Mouse (Mus musculus) brown adipose tissue, adult 24 weeks (tissue): Measurements from ENCODE around the gene Nanos2. TPM values are rescaled to one million over a fixed set of nuclear protein-coding genes. Genes with fewer than 3 reads are reported as not detected.

ENCODE experiments used
- H3K27ac ChIP-seq: fragments of 200-500 bp; replicated peaks from 2 replicates; pipeline ENCODE4 v1.5.1; 2012; ENCODE audit warnings: low read depth, mild to moderate bottlenecking, low read length
- H3K4me1 ChIP-seq: fragments of 200-500 bp; 2 replicates; pipeline ENCODE4 v1.6.1; 2012; ENCODE audit warnings: low read length, mixed read lengths; ENCODE audit not compliant: control insufficient read depth, insufficient read depth, insufficient read length
- H3K4me3 ChIP-seq: fragments of 200-500 bp; 2 replicates; pipeline ENCODE4 v1.5.1; 2012; ENCODE audit warnings: low read depth, mild to moderate bottlenecking, low read length, moderate library complexity; ENCODE audit not compliant: insufficient read depth
- polyA plus RNA-seq: library from polyadenylated mRNA; stranded (reverse); fragments of >200 nt; gene quantifications from 2 replicates; pipeline ENCODE4 v1.2.4, GENCODE M21; 2012; ENCODE audit not compliant: missing spikeins, insufficient read depth, insufficient read length

The Nanos2 gene
- polyA plus RNA-seq: not detected in 2 replicates

DNA sequence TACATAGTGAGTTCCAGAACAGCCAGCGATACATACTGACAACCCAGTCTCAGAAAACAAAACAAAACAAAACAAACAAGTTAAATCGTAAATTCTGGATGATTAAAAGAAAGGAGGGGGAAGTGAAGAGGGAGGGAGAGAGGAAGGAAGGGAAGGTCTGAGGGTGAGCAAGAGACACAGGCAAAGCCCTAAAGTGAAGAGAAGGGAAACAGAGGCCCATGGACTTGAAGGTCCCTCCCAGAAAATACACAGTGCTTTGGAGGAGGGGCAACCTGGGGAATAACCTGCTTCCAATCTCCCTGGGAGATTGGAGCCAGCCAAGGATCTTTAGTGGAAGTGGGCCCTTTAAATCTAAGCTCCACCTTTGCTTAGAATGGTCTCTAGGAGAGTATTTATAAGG, at the start of gene Nanos2:
Nanos2 (plus strand) TSS at position 301 of the 400 bp plus-strand sequence.
- peaks cover 5% of the 10 kb centered on the region; the same call in 1 of the 2 replicates for H3K4me1 ChIP-seq
- no peak within 1 kb of the TSS for H3K4me3 ChIP-seq
- H3K27ac ChIP-seq: no peak within 1 kb of the TSS

- H3K4me3 ChIP-seq: no peak overlapping the region
- H3K4me1 ChIP-seq: peaks cover 32% of the 10 kb centered on the region
- peak overlapping the region; percentile 58 for H3K27ac ChIP-seq
These were observed 44.8 kb upstream of the Nanos2 start for GRCm38 (mm10) chr7:18942376-18942775.

DNA sequence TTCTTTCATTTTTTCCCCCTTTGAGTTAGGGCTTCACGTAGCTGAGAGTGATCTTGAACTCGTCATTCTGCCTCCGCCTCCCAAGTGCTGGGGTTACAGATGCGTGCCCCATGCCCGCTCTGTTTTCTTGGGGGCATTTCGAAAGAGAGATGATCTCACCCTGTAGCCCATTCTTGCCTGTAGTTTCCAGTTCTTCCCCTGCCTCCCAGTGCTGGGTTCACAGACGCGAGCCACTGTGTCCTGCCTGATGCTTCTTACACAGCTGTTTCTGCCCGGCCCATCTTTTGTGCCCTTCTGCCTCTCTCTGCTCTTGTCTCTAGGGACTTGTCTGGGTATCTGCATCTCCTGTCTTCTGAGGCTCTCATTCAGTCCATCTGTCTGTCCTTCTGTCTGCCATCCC, 44.4 kb upstream of the Nanos2 start:
- peaks cover 35% of the 10 kb centered on the region for H3K4me1 ChIP-seq
- no peak overlapping the region for H3K4me3 ChIP-seq
- H3K27ac ChIP-seq: peak overlapping the region; percentile 63

DNA sequence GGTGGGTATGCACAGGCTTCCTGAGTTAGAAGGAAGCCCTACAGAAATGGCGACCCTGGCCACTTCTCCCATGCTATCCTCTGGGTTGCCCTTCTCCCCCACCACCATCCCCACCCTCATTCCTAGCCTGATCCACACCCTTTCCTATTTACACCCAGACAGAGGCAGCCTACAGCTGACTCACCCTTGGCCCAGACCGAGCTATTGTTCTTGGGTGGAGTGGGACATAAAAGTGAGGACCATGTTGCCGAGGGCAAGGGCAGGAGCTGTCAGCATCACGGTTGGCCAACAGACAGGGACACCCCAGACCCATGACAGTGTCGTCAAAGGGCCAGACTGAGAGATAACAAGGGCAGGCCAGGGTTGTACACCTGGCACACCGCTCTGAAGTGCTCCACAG, 39.0 kb upstream of the Nanos2 start:
- H3K4me1 ChIP-seq: peaks cover 24% of the 10 kb centered on the region
- no peak overlapping the region for H3K4me3 ChIP-seq
- peak overlapping the region; percentile 99 for H3K27ac ChIP-seq

DNA sequence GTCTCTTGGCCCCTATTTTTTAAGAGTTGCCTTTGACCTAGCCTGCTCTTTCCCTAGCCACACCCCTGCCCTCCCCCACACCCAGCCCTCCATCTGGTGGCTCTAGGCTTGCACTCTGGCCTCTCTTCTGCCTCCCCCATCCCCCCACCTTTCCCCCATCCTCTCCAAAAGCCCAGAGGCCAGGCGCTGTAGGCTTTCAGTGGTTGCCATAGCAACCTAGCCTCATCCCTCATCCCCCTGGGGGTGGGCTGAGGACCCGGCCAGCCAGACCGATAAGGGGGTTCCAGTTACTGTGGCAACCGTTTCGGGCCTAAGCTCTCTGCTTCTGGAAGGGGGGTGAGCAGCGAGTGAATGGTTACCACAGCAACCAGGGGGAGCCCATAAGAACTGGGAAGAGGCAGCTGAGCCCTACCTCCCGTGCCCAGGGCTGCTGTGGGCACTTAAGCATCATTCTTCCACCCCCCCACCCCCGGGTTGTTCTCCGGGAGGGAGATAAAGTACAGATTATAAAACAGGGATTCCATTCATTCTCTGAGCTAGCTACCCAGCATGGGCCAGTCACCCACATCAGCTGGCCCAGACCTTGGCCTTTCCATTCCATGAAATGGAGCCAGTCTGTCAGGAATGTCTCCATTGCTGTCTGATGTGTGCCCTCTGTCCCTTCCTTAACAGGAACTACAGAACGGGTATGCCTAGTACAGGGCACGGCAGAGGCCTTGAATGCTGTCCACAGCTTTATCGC, 37.2 kb upstream of the Nanos2 start:
- Histone ChIP-seq H3K27ac (peak overlapping the region; percentile 93), H3K4me1 (peaks cover 24% of the 10 kb centered on the region), H3K4me3 (no peak overlapping the region)

DNA sequence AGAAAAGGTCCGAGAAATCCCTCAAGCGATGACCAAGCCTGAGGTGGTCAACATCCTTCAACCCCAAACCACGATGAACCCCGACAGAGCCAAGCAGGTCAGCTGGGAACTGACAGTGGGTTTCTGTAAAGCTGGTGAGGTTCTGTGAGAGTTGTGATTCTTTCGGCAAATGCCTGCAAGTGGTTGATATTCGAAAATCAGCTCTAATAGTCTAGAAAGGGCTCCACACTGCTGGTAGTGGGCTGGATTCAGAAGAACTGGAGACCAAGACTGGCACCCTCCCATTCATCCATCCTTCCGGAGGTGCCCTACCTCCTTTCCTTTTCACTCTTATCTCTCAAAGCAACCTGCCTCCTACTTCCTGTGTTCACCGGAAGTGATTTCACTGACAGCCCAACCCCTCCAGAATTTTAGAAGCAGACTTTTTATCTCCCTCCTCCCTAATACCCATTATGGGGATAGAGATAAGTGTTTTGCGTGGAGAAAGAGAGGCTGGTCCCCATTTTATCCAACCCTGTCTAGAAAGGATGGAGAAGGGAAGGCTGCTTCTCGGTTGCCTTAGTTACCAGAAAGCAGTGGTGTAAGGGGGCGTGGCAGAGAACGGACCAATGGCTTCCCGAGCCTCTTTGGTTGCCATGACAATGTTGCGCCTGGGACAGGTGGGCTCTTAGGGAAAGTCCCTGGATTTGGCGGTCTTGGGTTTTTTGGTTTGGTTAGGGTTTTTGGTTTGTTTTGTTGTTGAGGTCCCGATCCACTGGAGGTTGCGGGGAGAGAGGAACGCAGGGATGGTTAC, 36.5 kb upstream of the Nanos2 start:
- peaks cover 24% of the 10 kb centered on the region for H3K4me1 ChIP-seq
- H3K27ac ChIP-seq: peak overlapping the region; percentile 71
- H3K4me3 ChIP-seq: no peak overlapping the region

DNA sequence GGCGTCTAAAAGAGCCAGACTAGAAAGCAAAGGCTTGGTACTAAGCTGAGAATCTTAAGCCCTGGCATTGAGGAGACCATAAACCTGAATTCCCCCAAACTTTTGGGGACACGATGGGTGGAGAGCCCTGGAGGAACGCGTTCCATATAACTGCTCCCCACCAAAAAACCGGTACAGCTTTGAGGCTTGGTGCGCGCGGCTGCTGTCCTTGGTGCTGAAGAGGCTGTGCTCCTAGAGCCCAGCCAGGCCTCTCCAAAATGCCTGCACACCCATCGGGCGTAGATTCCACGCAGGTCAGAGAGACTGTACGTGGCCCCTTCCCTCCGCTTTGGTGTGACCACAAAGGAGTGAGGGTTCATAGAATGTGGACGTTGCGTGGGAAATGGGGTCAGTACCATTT, 35.8 kb upstream of the Nanos2 start:
- Histone ChIP-seq H3K27ac (peak overlapping the region; percentile 71; the same call in 1 of the 2 replicates), H3K4me1 (peaks cover 24% of the 10 kb centered on the region), H3K4me3 (no peak overlapping the region)

GRCm38 (mm10) chr7:18957569-18958383, 29.4 kb upstream of the Nanos2 start:
- Histone ChIP-seq H3K4me1 (peaks cover 12% of the 10 kb centered on the region), H3K27ac (peak overlapping the region; percentile 99), H3K4me3 (peak overlapping the region; percentile 80)

DNA sequence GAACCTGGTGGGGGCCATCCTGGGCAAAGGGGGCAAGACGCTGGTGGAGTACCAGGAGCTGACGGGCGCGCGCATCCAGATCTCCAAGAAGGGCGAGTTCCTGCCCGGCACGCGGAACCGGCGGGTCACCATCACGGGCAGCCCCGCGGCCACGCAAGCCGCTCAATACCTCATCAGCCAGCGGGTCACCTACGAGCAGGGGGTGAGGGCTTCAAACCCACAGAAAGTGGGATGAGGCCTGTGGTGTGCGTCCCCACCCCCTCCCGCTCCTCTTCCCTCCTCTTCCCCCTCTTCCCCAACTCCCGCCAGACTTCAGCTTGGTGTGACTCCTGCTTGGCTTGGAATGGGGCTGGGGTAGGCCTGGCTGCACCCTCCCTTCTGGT, 28.8 kb upstream of the Nanos2 start:
- Histone ChIP-seq H3K4me1 (peaks cover 12% of the 10 kb centered on the region), H3K4me3 (peak overlapping the region; percentile 80), H3K27ac (peak overlapping the region; percentile 99)

- Histone ChIP-seq H3K27ac (peak overlapping the region; percentile 99), H3K4me3 (peak overlapping the region; percentile 80), H3K4me1 (peaks cover 12% of the 10 kb centered on the region)
These were observed 27.8 kb upstream of the Nanos2 start for GRCm38 (mm10) chr7:18959446-18959845.

DNA sequence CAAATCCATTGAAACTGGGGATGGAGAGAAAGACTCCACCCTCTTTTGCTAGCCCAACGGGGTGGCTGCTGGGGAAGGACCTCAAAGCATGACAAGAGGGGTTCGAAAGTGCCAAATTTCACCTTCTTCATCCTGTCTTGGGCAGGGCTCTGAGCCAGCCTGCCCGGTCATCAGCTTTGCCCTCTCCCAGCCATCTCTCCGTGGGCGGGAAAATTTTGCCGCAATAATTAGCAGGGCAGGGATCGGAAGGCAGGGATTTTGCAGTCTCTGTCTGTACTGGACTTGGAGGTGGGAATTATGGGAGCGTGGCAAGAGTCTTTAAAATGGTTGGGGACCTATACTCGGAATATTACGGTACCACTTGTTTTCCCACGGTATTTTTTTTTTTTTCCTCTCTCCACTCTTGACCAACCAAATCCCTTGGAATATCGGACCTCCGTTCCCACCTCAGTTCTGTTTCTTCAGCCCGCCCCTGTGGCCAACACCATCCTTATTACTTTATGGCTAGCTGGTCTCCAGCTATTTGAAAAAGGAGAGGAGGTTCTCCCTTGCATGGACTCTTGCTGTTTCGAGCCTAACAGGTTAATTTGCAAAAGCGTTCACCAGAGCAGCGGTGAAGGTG, 24.9 kb upstream of the Nanos2 start:
- Histone ChIP-seq H3K4me1 (peaks cover 14% of the 10 kb centered on the region), H3K27ac (no peak overlapping the region), H3K4me3 (no peak overlapping the region)

- H3K27ac ChIP-seq: no peak overlapping the region
- H3K4me3 ChIP-seq: no peak overlapping the region
- peaks cover 14% of the 10 kb centered on the region for H3K4me1 ChIP-seq
These were observed 24.4 kb upstream of the Nanos2 start for GRCm38 (mm10) chr7:18962795-18963194.

- Histone ChIP-seq H3K4me1 (peaks cover 14% of the 10 kb centered on the region), H3K4me3 (no peak overlapping the region), H3K27ac (no peak overlapping the region)
These were observed 23.8 kb upstream of the Nanos2 start for GRCm38 (mm10) chr7:18963294-18963843.

- no peak overlapping the region for H3K4me3 ChIP-seq
- peaks cover 4% of the 10 kb centered on the region for H3K4me1 ChIP-seq
- H3K27ac ChIP-seq: no peak overlapping the region
These were observed 21.9 kb upstream of the Nanos2 start for GRCm38 (mm10) chr7:18965312-18965711.
